Mouse (Mus musculus) heart, embryonic 15.5 days (tissue): ENCODE measurements around the gene Pak6. TPM values are rescaled to one million over a fixed set of nuclear protein-coding genes. Genes with fewer than 3 reads are reported as not detected.

Experiments used
- ATAC-seq: fragments of 200-750 bp; cut with Nextera tagmentation; replicated peaks from 2 replicates; pipeline ENCODE4 v1.8.0; 2017; ENCODE audit warnings: low read depth, moderate TSS enrichment; ENCODE audit not compliant: insufficient number of reproducible peaks, insufficient read depth, low FRiP score
- H3K27ac ChIP-seq: fragments of 300-500 bp; sonication (generic); 2 replicates; pipeline ENCODE4 v1.5.1; 2015; ENCODE audit warnings: mild to moderate bottlenecking, inconsistent platforms
- H3K27me3 ChIP-seq: fragments of 300-500 bp; sonication (generic); 2 replicates; pipeline ENCODE4 v1.6.1; 2015; ENCODE audit warnings: inconsistent platforms
- H3K36me3 ChIP-seq: fragments of 300-500 bp; sonication (generic); 2 replicates; pipeline ENCODE4 v1.6.1; 2015; ENCODE audit warnings: mild to moderate bottlenecking, inconsistent platforms
- H3K4me1 ChIP-seq: fragments of 300-500 bp; sonication (generic); replicated peaks from 2 replicates; pipeline ENCODE4 v1.6.1; 2015; ENCODE audit warnings: inconsistent platforms
- H3K4me2 ChIP-seq: fragments of 300-500 bp; sonication (generic); 2 replicates; pipeline ENCODE4 v1.6.1; 2015; ENCODE audit warnings: inconsistent platforms, mild to moderate bottlenecking, moderate library complexity
- H3K4me3 ChIP-seq: fragments of 300-500 bp; sonication (generic); 2 replicates; pipeline ENCODE4 v1.5.1; 2015; ENCODE audit warnings: mild to moderate bottlenecking, inconsistent platforms
- H3K9ac ChIP-seq: fragments of 300-500 bp; sonication (generic); 2 replicates; pipeline ENCODE4 v1.6.1; 2015; ENCODE audit warnings: mild to moderate bottlenecking, inconsistent platforms
- H3K9me3 ChIP-seq: fragments of 300-500 bp; sonication (generic); replicated peaks from 2 replicates; pipeline ENCODE4 v1.6.1; 2016; ENCODE audit warnings: inconsistent platforms
- WGBS: fragments of 180-500 bp; shearing (Covaris S2); methylation state at CpG from one replicate; pipeline ENCODE4 v1.1.7; 2015; ENCODE audit warnings: mixed read lengths; 5-methylcytosine and 5-hydroxymethylcytosine counted together
- polyA plus RNA-seq: library from polyadenylated mRNA; unstranded; fragments of >200 nt; fragmentation: Nextera tagmentation; extraction: Ambion mirVana; gene quantifications from 2 replicates; pipeline ENCODE4 v1.2.1, GENCODE M21; 2015

Pak6 gene
- polyA plus RNA-seq, 1 experiment from 2014 or later = 10.1 TPM

- peak; percentile 69 for ATAC-seq
- no peak overlapping the region for H3K4me3 ChIP-seq
- H3K4me2 ChIP-seq = no peak overlapping the region
- peak overlapping the region; percentile 57 for H3K27ac ChIP-seq
- peaks cover 23% of the 10 kb centered on the region for H3K4me1 ChIP-seq
- H3K9ac ChIP-seq = no peak overlapping the region
- H3K9me3 ChIP-seq = no peaks in the 10 kb centered on the region
- 43% methylated on average over 8 of the region's 8 CpGs for WGBS
- peaks cover 21% of the 10 kb centered on the region for H3K27me3 ChIP-seq
- no peaks in the 10 kb centered on the region for H3K36me3 ChIP-seq
Observed at GRCm38 (mm10) chr2:118682544-118683260, 19.6 kb downstream of the Pak6 start.

GRCm38 (mm10) chr2:118685088-118685487, 22.0 kb downstream of the Pak6 start:
- WGBS = 66% methylated on average over 4 of the region's 4 CpGs
- H3K9ac ChIP-seq = no peak overlapping the region

GRCm38 (mm10) chr2:118686693-118687092, 23.6 kb downstream of the Pak6 start:
- Histone ChIP-seq H3K9ac (no peak overlapping the region), H3K4me1 (peaks cover 18% of the 10 kb centered on the region), H3K4me3 (no peak overlapping the region), H3K36me3 (no peaks in the 10 kb centered on the region), H3K9me3 (no peaks in the 10 kb centered on the region), H3K4me2 (no peak overlapping the region), H3K27me3 (peaks cover 8% of the 10 kb centered on the region; the same call in 1 of the 2 replicates), H3K27ac (no peak overlapping the region)
- WGBS = 40% methylated on average over 8 of the region's 8 CpGs
- ATAC-seq = no peak

More at GRCm38 (mm10) chr2:118685088-118685487, 22.0 kb downstream of the Pak6 start:
- Histone ChIP-seq H3K27me3 (peaks cover 12% of the 10 kb centered on the region), H3K4me3 (no peak overlapping the region), H3K9me3 (no peaks in the 10 kb centered on the region), H3K36me3 (no peaks in the 10 kb centered on the region), H3K27ac (no peak overlapping the region), H3K4me1 (peaks cover 18% of the 10 kb centered on the region), H3K4me2 (no peak overlapping the region)
- no peak for ATAC-seq

- Histone ChIP-seq H3K4me2 (no peak overlapping the region), H3K36me3 (no peaks in the 10 kb centered on the region), H3K9ac (no peak overlapping the region), H3K4me3 (no peak overlapping the region), H3K9me3 (no peaks in the 10 kb centered on the region), H3K4me1 (peaks cover 9% of the 10 kb centered on the region), H3K27ac (no peak overlapping the region), H3K27me3 (peaks cover 8% of the 10 kb centered on the region; the same call in 1 of the 2 replicates)
- no peak for ATAC-seq
- WGBS = 91% methylated on average over 3 of the region's 3 CpGs
Observed at GRCm38 (mm10) chr2:118687791-118688190, 24.7 kb downstream of the Pak6 start.

GRCm38 (mm10) chr2:118689875-118690274, 26.8 kb downstream of the Pak6 start:
- 69% methylated on average over 10 of the region's 10 CpGs for WGBS
- H3K27ac ChIP-seq = no peak overlapping the region
- H3K4me1 ChIP-seq = peaks cover 3% of the 10 kb centered on the region; the same call in 1 of the 2 replicates
- peaks cover 12% of the 10 kb centered on the region for H3K27me3 ChIP-seq
- no peaks in the 10 kb centered on the region for H3K36me3 ChIP-seq
- no peak overlapping the region for H3K9ac ChIP-seq
- H3K4me3 ChIP-seq = no peak overlapping the region
- H3K9me3 ChIP-seq = no peaks in the 10 kb centered on the region
- ATAC-seq = no peak
- no peak overlapping the region for H3K4me2 ChIP-seq

GRCm38 (mm10) chr2:118693370-118693966, 30.4 kb downstream of the Pak6 start:
- Histone ChIP-seq H3K9me3 (no peaks in the 10 kb centered on the region), H3K4me2 (no peak overlapping the region), H3K27me3 (peaks cover 18% of the 10 kb centered on the region), H3K4me1 (peaks cover 28% of the 10 kb centered on the region), H3K9ac (no peak overlapping the region), H3K36me3 (no peaks in the 10 kb centered on the region), H3K4me3 (no peak overlapping the region), H3K27ac (no peak overlapping the region)
- ATAC-seq = no peak
- WGBS = 84% methylated on average over 19 of the region's 19 CpGs

- peaks cover 29% of the 10 kb centered on the region for H3K27me3 ChIP-seq
- whole genome bisulfite sequencing = 26% methylated on average over 11 of the region's 11 CpGs
- H3K4me2 ChIP-seq = no peak overlapping the region
- no peaks in the 10 kb centered on the region for H3K9me3 ChIP-seq
- no peaks in the 10 kb centered on the region for H3K36me3 ChIP-seq
- no peak for ATAC-seq
- H3K4me3 ChIP-seq = no peak overlapping the region
- peaks cover 43% of the 10 kb centered on the region for H3K4me1 ChIP-seq
- H3K27ac ChIP-seq = no peak overlapping the region
- no peak overlapping the region for H3K9ac ChIP-seq
Observed at GRCm38 (mm10) chr2:118695677-118696232, 32.7 kb downstream of the Pak6 start.

- no peak overlapping the region for H3K4me3 ChIP-seq
- no peak overlapping the region for H3K4me2 ChIP-seq
- no peaks in the 10 kb centered on the region for H3K9me3 ChIP-seq
- ATAC-seq = no peak
- peaks cover 38% of the 10 kb centered on the region for H3K27me3 ChIP-seq
- no peaks in the 10 kb centered on the region for H3K36me3 ChIP-seq
- H3K4me1 ChIP-seq = peaks cover 53% of the 10 kb centered on the region
- H3K9ac ChIP-seq = no peak overlapping the region
- 0 out of 2 replicates have a peak overlapping the region, but pooled peaks have one; percentile 19 for H3K27ac ChIP-seq
- WGBS = 36% methylated on average over 21 of the region's 21 CpGs
Observed at GRCm38 (mm10) chr2:118696451-118697308, 33.6 kb downstream of the Pak6 start.

GRCm38 (mm10) chr2:118697311-118697877, 34.3 kb downstream of the Pak6 start:
- Histone ChIP-seq H3K4me1 (peaks cover 58% of the 10 kb centered on the region), H3K4me3 (no peak overlapping the region), H3K27ac (peak overlapping the region; percentile 78), H3K9me3 (no peaks in the 10 kb centered on the region), H3K4me2 (peak overlapping the region; percentile 7; the same call in 1 of the 2 replicates), H3K27me3 (peaks cover 45% of the 10 kb centered on the region), H3K36me3 (no peaks in the 10 kb centered on the region), H3K9ac (no peak overlapping the region)
- 36% methylated on average over 5 of the region's 5 CpGs for WGBS
- no peak for ATAC-seq

- H3K27me3 ChIP-seq = peaks cover 51% of the 10 kb centered on the region
- no peaks in the 10 kb centered on the region for H3K9me3 ChIP-seq
- H3K36me3 ChIP-seq = no peaks in the 10 kb centered on the region
- no peak overlapping the region for H3K4me3 ChIP-seq
- peaks cover 64% of the 10 kb centered on the region for H3K4me1 ChIP-seq
- peak overlapping the region; percentile 78 for H3K27ac ChIP-seq
- no peak overlapping the region for H3K4me2 ChIP-seq
- ATAC-seq = no peak
- H3K9ac ChIP-seq = no peak overlapping the region
- WGBS = 43% methylated on average over 7 of the region's 7 CpGs
Observed at GRCm38 (mm10) chr2:118697955-118698354, 34.9 kb downstream of the Pak6 start.
